ENCODE assay signal across 8 mouse cellular contexts in the genomic region with DNA sequence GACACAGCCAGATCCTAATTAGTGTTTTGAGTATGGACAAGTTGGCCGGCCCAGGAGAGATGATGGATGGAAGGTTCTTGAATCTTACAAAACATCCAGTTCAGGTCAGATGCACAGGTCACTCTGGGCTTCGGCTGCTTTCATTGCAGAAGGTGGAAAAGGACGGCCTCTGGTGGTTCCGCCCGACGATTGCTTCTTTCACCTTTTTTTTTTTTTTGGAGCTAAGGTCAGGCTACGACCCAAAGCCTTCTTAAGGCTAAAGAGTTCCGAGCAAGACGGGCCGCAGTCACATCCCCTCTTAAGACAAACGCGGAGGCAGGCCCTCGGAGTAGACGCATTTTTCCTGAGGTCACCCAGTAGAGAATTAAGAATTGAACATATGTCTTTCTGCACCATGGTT. TPM values are rescaled to one million over a fixed set of nuclear protein-coding genes. Genes with fewer than 3 reads are reported as not detected.
DNase-seq lines count a peak whose midpoint lies in the region; ATAC-seq and TF ChIP-seq lines count a peak whose summit lies in the region.

No protein-coding gene starts in this region.

- peak overlapping the region; percentile 69 for H3K27ac ChIP-seq in forebrain, postnatal 0 days (ENCODE audit: low read depth, low read length)
- peak overlapping the region; percentile 47; the same call in 1 of the 2 replicates for H3K27ac ChIP-seq in hindbrain, embryonic 11.5 days (ENCODE audit: low read depth, low read length)
- no peak overlapping the region for H3K27ac ChIP-seq in limb, embryonic 11.5 days (replicated peaks; ENCODE audit: low read depth, low read length)
- peak overlapping the region; percentile 87 for H3K27ac ChIP-seq in midbrain, embryonic 10.5 days (replicated peaks)
- H3K27ac ChIP-seq in stomach, embryonic 14.5 days (ENCODE audit: low read length): peak overlapping the region; percentile 35; the same call in 1 of the 2 replicates

- peak; percentile 72 for TF ChIP-seq CTCF in forebrain, postnatal 0 days (IDR thresholded peaks at IDR 0.05; ENCODE audit: low read depth)

- WGBS in forebrain, postnatal 0 days: 1% methylated on average over 14 of the region's 14 CpGs
- 2% methylated on average over 14 of the region's 14 CpGs for WGBS in hindbrain, embryonic 11.5 days
- 1% methylated on average over 14 of the region's 14 CpGs for WGBS in limb, embryonic 11.5 days
- WGBS in midbrain, embryonic 10.5 days: 2% methylated on average over 14 of the region's 14 CpGs
- WGBS in stomach, embryonic 14.5 days: under 1% methylated on average over 14 of the region's 14 CpGs

- H3K9ac ChIP-seq in forebrain, postnatal 0 days: peak overlapping the region; percentile 57
- H3K9ac ChIP-seq in hindbrain, embryonic 11.5 days (ENCODE audit: low read depth, low read length): peak overlapping the region; percentile 68
- no peak overlapping the region; the same call in 1 of the 2 replicates for H3K9ac ChIP-seq in limb, embryonic 11.5 days (ENCODE audit: low read length)
- no peak overlapping the region; the same call in 1 of the 2 replicates for H3K9ac ChIP-seq in stomach, embryonic 14.5 days (replicated peaks; ENCODE audit: low read depth, low read length)

- no peaks in the 10 kb centered on the region for H3K9me3 ChIP-seq in forebrain, postnatal 0 days (ENCODE audit: low read length)
- H3K9me3 ChIP-seq in hindbrain, embryonic 11.5 days (ENCODE audit: control insufficient read depth, low read length): no peaks in the 10 kb centered on the region
- no peaks in the 10 kb centered on the region for H3K9me3 ChIP-seq in limb, embryonic 11.5 days (ENCODE audit: control insufficient read depth, low read length)
- H3K9me3 ChIP-seq in midbrain, embryonic 10.5 days (replicated peaks): no peaks in the 10 kb centered on the region
- H3K9me3 ChIP-seq in stomach, embryonic 14.5 days (ENCODE audit: control insufficient read depth, low read depth, low read length): no peaks in the 10 kb centered on the region

- no peaks in the 10 kb centered on the region; the same call in 1 of the 2 replicates for H3K36me3 ChIP-seq in forebrain, postnatal 0 days (ENCODE audit: insufficient read depth)
- no peaks in the 10 kb centered on the region for H3K36me3 ChIP-seq in hindbrain, embryonic 11.5 days (ENCODE audit: control insufficient read depth, insufficient read depth, low read length)
- no peaks in the 10 kb centered on the region; the same call in 1 of the 2 replicates for H3K36me3 ChIP-seq in limb, embryonic 11.5 days (ENCODE audit: control insufficient read depth, insufficient read depth, low read length)
- H3K36me3 ChIP-seq in midbrain, embryonic 10.5 days: peaks cover 23% of the 10 kb centered on the region
- H3K36me3 ChIP-seq in stomach, embryonic 14.5 days (ENCODE audit: control insufficient read depth, insufficient read depth, low read length): peaks cover 11% of the 10 kb centered on the region

- peak; percentile 32 for ATAC-seq in forebrain, postnatal 0 days
- peak; percentile 59 for ATAC-seq in hindbrain, embryonic 11.5 days (ENCODE audit: low FRiP score)
- ATAC-seq in limb, embryonic 11.5 days (ENCODE audit: insufficient number of reproducible peaks, low FRiP score, low TSS enrichment, low read depth): peak; percentile 17; the same call in 1 of the 2 replicates
- ATAC-seq in stomach, embryonic 14.5 days (ENCODE audit: insufficient number of reproducible peaks, insufficient read depth, low FRiP score, low read depth): peak; percentile 14; the same call in 1 of the 2 replicates

- peak overlapping the region; percentile 56 for H3K4me2 ChIP-seq in forebrain, postnatal 0 days (ENCODE audit: low read depth)
- H3K4me2 ChIP-seq in hindbrain, embryonic 11.5 days (replicated peaks; ENCODE audit: low read depth, low read length): peak overlapping the region; percentile 77
- peak overlapping the region; percentile 65 for H3K4me2 ChIP-seq in limb, embryonic 11.5 days (ENCODE audit: low read depth, severe bottlenecking)
- H3K4me2 ChIP-seq in stomach, embryonic 14.5 days (replicated peaks; ENCODE audit: low read depth, low read length): peak overlapping the region; percentile 67

- peak overlapping the region; percentile 51 for H3K4me3 ChIP-seq in forebrain, postnatal 0 days (ENCODE audit: low read depth, low read length)
- peak overlapping the region; percentile 60 for H3K4me3 ChIP-seq in hindbrain, embryonic 11.5 days (ENCODE audit: low read depth, low read length)
- H3K4me3 ChIP-seq in limb, embryonic 11.5 days (ENCODE audit: low read depth, low read length): peak overlapping the region; percentile 52
- peak overlapping the region; percentile 90 for H3K4me3 ChIP-seq in midbrain, embryonic 10.5 days
- peak overlapping the region; percentile 62 for H3K4me3 ChIP-seq in stomach, embryonic 14.5 days (ENCODE audit: low read depth, low read length)

- H3K4me1 ChIP-seq in forebrain, postnatal 0 days (ENCODE audit: insufficient read depth): peaks cover 6% of the 10 kb centered on the region
- 0 out of 2 replicates have a peak, but pooled peaks cover 2% of the 10 kb centered on the region for H3K4me1 ChIP-seq in hindbrain, embryonic 11.5 days (replicated peaks; ENCODE audit: control insufficient read depth, insufficient read depth, low read length)
- H3K4me1 ChIP-seq in limb, embryonic 11.5 days (ENCODE audit: control insufficient read depth, insufficient read depth, low read length): no peaks in the 10 kb centered on the region
- H3K4me1 ChIP-seq in midbrain, embryonic 10.5 days: peaks cover 23% of the 10 kb centered on the region
- peaks cover 6% of the 10 kb centered on the region; the same call in 1 of the 2 replicates for H3K4me1 ChIP-seq in stomach, embryonic 14.5 days (ENCODE audit: control insufficient read depth, insufficient read depth, low read length)

- no peaks in the 10 kb centered on the region for H3K27me3 ChIP-seq in forebrain, postnatal 0 days (ENCODE audit: insufficient read depth, low read length)
- H3K27me3 ChIP-seq in hindbrain, embryonic 11.5 days (ENCODE audit: control insufficient read depth, insufficient read depth, low read length): no peaks in the 10 kb centered on the region
- no peaks in the 10 kb centered on the region for H3K27me3 ChIP-seq in limb, embryonic 11.5 days (ENCODE audit: control insufficient read depth, insufficient read depth, low read length)
- no peaks in the 10 kb centered on the region for H3K27me3 ChIP-seq in midbrain, embryonic 10.5 days (ENCODE audit: low read depth, poor library complexity, severe bottlenecking)
- no peaks in the 10 kb centered on the region for H3K27me3 ChIP-seq in stomach, embryonic 14.5 days (ENCODE audit: control insufficient read depth, insufficient read depth, low read length)

- peak; percentile 67 to 70 for DNase-seq in right cerebral cortex, postnatal 10 days (ENCODE audit: low spot score in 2 of 2)
- DNase-seq in right cerebral cortex, adult 18-20 months: no peak
- DNase-seq in cerebellum, adult 9-10 months: peak; percentile 78
- DNase-seq in forebrain, postnatal 0 days: no peak
- peak; percentile 58 for DNase-seq in hindbrain, embryonic 11.5 days (ENCODE audit: low spot score)
- DNase-seq in limb, embryonic 11.5 days (ENCODE audit: low spot score): peak; percentile 62
- peak; percentile 57 for DNase-seq in midbrain, embryonic 10.5 days (ENCODE audit: low spot score)

RNA-seq across cellular contexts. Expression of a gene that starts 0.5 kb away (rescaled TPM):
- 5.8 and 7.6 TPM in 2 replicates for total RNA-seq in forebrain, postnatal 0 days (2014; rRNA removed)
- polyA plus RNA-seq in forebrain, postnatal 0 days (2015; fragmentation: Nextera tagmentation; extraction: Ambion mirVana): 12.0 and 14.3 TPM in 2 replicates
- 27.3 and 27.6 TPM in 2 replicates for polyA plus RNA-seq in hindbrain, embryonic 11.5 days (2014; fragmentation: Nextera tagmentation; extraction: Ambion mirVana)
- 34.1 and 40.1 TPM in 2 replicates for polyA plus RNA-seq in limb, embryonic 11.5 days (2014; fragmentation: Nextera tagmentation; extraction: Ambion mirVana)
- 38.1 and 46.6 TPM in 2 replicates for polyA plus RNA-seq in midbrain, embryonic 10.5 days (2016; fragmentation: Nextera tagmentation; extraction: Ambion mirVana)
- polyA plus RNA-seq in stomach, embryonic 14.5 days (2014; fragmentation: Nextera tagmentation; extraction: Ambion mirVana): 25.2 and 27.7 TPM in 2 replicates

RNA-seq across cellular contexts. Expression of a gene that starts 31.9 kb away (rescaled TPM):
- total RNA-seq in forebrain, postnatal 0 days (2014; rRNA removed): 58.4 and 68.4 TPM in 2 replicates
- polyA plus RNA-seq in forebrain, postnatal 0 days (2015; fragmentation: Nextera tagmentation; extraction: Ambion mirVana): 70.4 and 77.8 TPM in 2 replicates
- polyA plus RNA-seq in hindbrain, embryonic 11.5 days (2014; fragmentation: Nextera tagmentation; extraction: Ambion mirVana): 83.8 and 84.7 TPM in 2 replicates
- 79.6 and 84.7 TPM in 2 replicates for polyA plus RNA-seq in limb, embryonic 11.5 days (2014; fragmentation: Nextera tagmentation; extraction: Ambion mirVana)
- 71.1 and 82.7 TPM in 2 replicates for polyA plus RNA-seq in midbrain, embryonic 10.5 days (2016; fragmentation: Nextera tagmentation; extraction: Ambion mirVana)
- polyA plus RNA-seq in stomach, embryonic 14.5 days (2014; fragmentation: Nextera tagmentation; extraction: Ambion mirVana): 105 and 112 TPM in 2 replicates

RNA-seq across cellular contexts. Expression of a gene that starts 58.0 kb away (rescaled TPM):
- total RNA-seq in forebrain, postnatal 0 days (2014; rRNA removed): 0.08 and 0.14 TPM in 2 replicates
- 0.04 TPM in 1 of 2 replicates, not detected in the other for polyA plus RNA-seq in forebrain, postnatal 0 days (2015; fragmentation: Nextera tagmentation; extraction: Ambion mirVana)
- polyA plus RNA-seq in hindbrain, embryonic 11.5 days (2014; fragmentation: Nextera tagmentation; extraction: Ambion mirVana): not detected in 2 replicates
- polyA plus RNA-seq in limb, embryonic 11.5 days (2014; fragmentation: Nextera tagmentation; extraction: Ambion mirVana): not detected in 2 replicates
- polyA plus RNA-seq in midbrain, embryonic 10.5 days (2016; fragmentation: Nextera tagmentation; extraction: Ambion mirVana): 0.05 TPM in 1 of 2 replicates, not detected in the other
- 0.13 TPM in 1 of 2 replicates, not detected in the other for polyA plus RNA-seq in stomach, embryonic 14.5 days (2014; fragmentation: Nextera tagmentation; extraction: Ambion mirVana)

Comparison
In these comparisons a context has a peak if more than half of its experiments do, and no peak if none do; other contexts are left out.
1. DNase-seq: peak in right cerebral cortex, postnatal 10 days (2 of 2), cerebellum, adult 9-10 months (single experiment), hindbrain, embryonic 11.5 days (single experiment), limb, embryonic 11.5 days (single experiment) and midbrain, embryonic 10.5 days (single experiment); none in right cerebral cortex, adult 18-20 months (single experiment) and forebrain, postnatal 0 days (single experiment).
2. H3K9ac ChIP-seq: peak in forebrain, postnatal 0 days (single experiment) and hindbrain, embryonic 11.5 days (single experiment); none in limb, embryonic 11.5 days (single experiment) and stomach, embryonic 14.5 days (single experiment).
3. Peak in every context shown above with its lines, with median percentiles within 50 percentile points of each other: ATAC-seq, H3K4me2 ChIP-seq and H3K4me3 ChIP-seq.